Mouse (Mus musculus) embryo, embryonic 11.5 days (tissue): Measurements from ENCODE around the gene Gm20671.
"Not testable (repeated sequence)": the region's sequence is repeated elsewhere in the genome, so short reads cannot be mapped to it uniquely, and the experiment has no call there.

Source experiments
- DNase-seq: peaks from one replicate; pipeline ENCODE4 v3.0.0-alpha.2; 2012; ENCODE audit warnings: low read depth, low spot score

The Gm20671 gene

DNA sequence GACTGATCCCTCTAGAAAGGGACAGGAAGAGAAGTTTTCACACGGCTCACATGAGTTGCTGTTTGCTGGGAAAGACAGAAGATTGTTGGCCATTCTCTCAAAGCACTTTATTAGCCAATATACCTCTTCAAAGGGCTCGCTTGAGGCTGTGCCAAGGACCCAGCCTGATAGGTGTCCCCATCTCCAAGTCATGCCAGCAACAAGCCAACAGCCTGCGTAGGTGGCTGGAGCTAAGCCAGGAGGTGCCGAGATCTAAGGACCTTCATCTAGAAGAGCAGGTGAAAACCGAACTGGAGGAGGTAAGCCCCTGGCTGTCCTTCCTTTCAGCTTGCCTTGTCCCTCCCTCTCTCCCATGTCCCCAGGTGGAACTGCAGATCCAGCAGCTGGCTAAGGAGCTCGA is 91.1 kb downstream of the Gm20671 start:
- no peak for DNase-seq

DNA sequence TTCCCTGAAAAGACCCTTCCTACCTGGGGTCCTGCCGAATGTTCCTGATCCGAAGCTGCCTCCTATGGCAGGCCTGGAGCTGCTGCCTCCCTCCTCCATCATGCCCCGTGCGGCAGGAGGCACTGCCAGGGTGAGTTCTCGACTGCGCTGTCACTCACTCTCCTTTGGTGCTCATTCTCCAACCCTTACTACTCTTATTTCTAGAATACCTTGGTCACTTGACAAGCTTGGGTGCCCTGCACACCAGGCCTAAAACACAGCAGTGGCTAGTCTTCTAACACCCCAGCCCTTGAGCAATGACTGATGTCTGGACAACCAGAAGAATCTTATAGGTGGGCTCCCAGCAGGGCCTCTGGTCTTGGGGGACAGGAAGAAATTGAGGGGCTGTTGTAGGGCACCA is 93.0 kb downstream of the Gm20671 start:
- not testable (repeated sequence) for DNase-seq

DNA sequence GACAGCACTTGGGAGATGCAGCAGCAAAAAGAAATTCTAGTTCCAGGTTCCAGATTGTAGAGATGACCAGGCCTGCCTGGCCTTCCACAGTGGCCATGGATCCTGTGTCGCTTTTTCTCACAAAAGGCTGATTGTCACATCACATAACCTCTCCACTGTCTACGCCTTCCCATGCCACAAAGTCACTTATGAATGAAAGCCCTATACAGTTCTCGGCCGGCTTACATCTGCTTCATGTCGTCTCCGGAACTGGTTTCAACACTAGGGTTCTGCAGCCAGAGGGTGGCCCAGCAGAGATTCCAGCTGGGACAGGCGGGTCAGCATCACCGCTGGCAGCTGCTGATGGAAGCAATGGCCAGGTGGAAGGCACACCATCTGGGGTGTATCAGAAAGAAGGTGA is 98.1 kb downstream of the Gm20671 start:
- no peak for DNase-seq

DNA sequence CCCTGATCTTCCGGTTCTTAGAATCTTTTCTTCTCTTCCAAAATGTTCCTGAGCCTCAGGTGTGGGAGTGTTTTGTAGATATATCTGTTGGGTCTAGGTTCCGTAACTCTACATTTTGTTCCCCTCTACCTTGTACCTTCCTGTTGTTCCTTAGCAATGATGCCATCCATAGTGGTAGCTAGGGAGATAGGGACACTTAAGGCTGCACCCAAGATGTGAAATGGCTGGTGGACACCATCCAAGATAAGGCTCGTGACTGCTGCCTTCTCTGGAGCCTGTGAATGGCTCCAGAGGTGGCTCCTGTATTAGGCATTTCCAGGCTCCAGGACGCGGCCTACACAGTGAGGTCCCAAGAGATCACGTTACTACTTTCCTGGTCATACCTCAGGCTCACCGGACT is 98.6 kb downstream of the Gm20671 start:
- no peak for DNase-seq

GRCm38 (mm10) chr5:32725397-32725796 is 101.5 kb downstream of the Gm20671 start:
- DNase-seq = not testable (repeated sequence)

GRCm38 (mm10) chr5:32723981-32724380 is 102.9 kb downstream of the Gm20671 start:
- DNase-seq = no peak

GRCm38 (mm10) chr5:32722711-32723110 is 104.2 kb downstream of the Gm20671 start:
- not testable (repeated sequence) for DNase-seq

DNA sequence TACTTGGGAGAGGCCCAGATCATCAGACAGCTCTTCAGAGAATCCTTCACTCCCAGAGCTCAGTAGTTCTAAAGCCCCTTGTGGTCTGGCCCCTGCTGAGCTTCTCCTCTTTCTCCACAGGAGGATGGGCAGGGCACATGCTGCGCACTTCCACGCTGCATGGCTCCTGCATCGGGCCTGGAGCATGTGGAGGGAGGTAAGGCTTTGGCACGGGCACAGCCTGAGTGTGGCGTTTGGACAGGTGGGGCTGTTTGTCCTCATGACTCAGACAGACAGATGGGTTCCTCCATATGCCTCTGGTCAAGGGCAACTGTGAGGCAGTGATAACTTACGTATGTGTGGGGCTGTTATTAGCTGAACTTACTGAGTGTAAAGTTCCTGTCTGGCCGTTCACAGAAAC is 104.6 kb downstream of the Gm20671 start:
- DNase-seq = no peak

DNA sequence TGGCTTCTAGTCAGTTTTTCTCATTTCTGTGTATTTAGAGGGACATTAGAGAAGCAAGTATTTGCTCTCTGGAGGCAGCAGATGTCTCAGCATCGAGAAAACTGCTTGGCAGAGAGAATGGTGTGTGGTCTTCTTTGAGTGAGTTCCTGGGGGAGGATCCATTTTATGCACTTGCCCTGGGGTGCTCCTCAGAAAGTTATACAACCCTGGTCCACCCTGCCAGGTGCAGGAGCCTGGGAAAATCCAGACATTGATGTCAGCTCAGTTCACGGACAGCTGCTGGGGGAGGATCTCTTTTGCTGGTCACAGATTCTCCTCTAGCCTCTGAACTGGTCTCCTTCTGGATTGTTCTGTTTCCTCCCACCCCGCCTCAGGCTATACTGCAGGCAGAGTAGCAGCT is 105.6 kb downstream of the Gm20671 start:
- DNase-seq = no peak

DNA sequence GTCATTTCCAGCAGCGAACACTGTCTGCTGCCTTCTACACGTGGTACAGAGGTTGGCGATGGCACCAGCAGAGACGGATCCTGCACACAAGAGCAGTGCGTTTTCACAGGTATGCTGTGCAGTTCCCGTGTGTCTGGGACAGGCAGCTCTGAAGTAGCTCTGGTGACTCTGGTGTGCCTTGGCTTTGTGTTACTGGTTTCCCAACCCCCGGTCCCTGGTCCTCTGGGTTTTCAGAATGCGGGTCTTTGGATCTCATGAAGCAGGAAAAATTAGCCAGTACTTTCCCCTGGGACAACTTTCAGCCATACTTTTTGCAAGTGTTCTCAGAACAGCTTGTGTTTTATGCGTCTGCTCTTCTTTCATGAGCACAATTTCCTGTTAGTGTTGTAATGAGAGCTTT is 106.5 kb downstream of the Gm20671 start:
- DNase-seq = no peak

- DNase-seq = no peak
Measured at GRCm38 (mm10) chr5:32718916-32719315, 108.0 kb downstream of the Gm20671 start.

- DNase-seq = no peak
Measured at GRCm38 (mm10) chr5:32717726-32718125, 109.2 kb downstream of the Gm20671 start.

DNA sequence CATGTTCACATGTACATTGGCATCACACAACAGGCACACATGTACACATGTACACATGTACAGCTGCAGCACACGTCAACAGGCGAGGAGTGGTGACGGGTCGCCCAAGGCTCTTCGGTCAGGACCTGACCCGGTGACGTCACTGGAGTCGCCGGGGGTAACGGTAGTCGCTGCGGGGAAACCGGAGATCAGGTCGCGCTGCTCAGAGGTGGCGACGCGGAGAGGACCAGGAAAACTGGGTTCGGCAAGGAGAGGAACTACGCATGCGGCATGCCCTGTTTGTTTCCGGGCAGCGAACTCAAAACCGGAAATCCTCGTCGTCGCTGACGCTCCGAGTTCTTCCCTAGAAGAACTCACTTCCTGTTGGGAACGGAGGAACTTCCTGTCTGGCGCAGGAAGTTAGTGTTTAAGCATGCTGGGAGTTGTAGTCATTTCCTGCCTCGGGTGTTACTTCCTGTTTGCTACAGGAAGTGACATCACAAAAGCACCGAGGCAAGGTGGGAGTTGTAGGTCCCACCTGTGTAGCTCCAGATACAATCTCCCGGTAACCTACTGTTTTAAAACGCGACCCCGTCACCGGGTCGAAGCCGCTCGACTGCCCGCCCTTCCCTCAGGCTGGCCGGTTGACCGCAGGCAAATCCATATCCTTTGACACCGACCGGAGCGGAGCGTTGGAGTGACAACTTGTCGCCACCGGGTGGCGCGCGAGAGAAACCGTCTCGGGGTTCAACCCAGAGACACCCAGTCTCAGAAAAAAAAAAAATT is 113.0 kb downstream of the Gm20671 start:
- peak; percentile 92 for DNase-seq

DNA sequence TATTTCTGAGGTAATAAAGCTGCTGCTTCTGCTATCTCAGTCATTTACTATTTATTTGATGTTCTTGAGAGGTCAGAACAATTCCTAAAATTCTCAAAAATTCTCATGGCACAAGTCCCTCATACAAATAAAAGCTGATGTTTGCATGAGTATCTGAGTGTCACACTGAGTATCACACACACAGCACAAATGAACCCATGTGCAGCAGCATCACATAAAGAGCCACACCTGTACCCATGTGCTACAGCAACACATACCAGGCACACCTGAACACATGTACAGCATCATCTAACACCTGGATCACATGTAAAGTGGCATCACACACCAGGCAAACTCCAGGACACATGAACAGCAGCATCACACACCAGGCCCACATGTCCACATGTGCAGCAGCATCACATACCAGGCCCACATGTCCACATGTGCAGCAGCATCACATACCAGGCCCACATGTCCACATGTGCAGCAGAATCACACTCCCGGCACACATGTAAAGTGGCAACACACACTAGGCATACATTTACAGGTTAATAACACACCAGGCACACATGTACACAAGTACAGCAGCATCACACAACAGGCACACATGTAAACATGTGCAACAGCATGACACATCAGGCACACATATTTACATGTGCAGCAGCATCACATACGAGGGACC is 113.7 kb downstream of the Gm20671 start:
- no peak for DNase-seq

DNA sequence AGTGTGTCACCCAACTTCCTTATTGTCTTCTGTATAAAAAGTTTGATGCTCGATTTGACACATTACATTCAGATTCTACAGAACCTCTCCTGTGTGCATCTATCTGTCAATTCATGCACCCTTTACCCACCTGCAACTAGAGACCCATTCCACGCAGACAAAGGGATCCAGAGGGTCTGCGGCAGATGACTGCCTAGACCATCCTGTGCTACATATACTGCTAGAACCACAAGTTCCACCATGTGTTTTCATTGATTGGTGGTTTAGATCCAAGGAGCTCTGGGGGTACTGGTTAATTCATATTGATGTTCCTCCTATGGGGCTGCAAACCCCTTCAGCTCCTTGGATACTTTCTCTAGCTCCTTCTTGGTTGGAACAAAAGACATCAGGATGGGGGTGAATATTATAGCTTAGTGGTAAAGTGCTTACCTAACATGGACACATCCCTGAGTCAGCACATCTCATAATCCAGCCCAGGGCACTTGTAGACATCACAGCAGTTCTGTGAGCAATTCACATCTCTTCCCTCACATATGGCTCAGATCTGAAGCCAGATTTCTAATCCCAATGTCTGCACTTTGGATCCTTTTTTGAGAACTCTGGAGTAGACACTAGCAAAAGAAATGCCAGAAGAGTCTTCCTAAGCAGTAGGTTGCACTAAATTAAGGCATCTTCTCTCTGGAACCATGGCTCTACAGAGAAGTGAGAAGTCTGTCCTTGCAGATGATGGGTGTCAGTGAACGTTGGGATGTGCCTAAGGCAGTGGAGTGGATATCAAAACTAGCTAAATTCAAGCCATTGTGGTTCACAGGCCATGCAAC is 114.5 kb downstream of the Gm20671 start:
- DNase-seq = no peak

- DNase-seq = no peak
Measured at GRCm38 (mm10) chr5:32711485-32711884, 115.4 kb downstream of the Gm20671 start.

DNA sequence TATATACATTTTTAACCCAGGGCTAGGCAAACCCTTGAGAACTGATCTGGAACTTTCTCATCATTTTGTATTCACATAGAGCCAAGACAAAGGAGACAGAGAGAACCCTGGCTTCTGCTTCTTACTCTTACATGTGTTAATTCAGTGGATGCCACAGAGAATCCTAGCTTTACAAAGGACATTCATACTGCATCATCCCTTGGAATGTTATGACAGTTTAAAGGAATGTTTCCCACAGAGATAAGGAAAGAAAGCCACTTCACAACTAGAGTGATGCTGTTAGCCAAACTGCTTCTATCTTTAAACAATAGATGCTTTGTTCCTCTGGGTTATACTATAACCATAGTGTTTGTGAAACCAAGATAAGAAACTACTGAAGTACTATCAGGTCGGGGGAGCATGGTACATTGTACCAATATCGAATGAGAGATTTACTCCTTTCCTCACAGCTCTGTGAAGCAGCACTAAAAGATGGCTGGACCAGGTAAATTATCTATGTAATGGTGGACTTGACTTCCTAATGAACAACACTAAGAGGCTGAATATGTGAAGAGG is 120.6 kb downstream of the Gm20671 start:
- no peak for DNase-seq

DNA sequence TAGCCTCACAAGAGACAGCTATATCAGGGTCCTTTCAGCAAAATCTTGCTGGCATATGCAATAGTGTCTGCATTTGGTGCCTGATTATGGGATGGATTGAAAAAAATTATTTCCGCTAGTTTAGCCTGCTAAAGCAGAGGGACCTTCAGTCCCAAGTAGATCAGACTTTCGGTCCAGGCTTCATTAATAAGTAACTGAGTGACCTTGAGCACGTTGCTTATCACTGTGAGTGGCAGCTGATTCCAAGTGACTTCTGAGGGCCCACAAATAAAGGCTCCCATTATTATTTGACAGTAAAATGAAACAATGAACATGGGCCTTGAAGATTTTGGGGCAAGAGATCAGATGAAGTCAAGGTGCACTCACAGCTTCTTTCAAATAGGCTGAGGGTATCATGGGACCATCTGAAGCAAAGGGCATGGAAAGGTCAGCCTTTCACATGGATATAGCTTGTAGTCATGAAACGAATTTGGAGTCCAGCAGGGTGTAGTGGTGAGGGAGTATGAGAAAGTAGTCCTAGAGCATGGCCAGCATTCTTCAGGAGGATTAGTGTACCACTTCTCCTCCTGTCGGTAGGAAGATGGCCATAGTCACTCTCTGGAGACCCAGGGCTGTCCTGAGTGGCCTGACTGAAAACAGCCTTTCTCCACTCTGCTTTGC is 129.6 kb downstream of the Gm20671 start:
- no peak for DNase-seq

DNA sequence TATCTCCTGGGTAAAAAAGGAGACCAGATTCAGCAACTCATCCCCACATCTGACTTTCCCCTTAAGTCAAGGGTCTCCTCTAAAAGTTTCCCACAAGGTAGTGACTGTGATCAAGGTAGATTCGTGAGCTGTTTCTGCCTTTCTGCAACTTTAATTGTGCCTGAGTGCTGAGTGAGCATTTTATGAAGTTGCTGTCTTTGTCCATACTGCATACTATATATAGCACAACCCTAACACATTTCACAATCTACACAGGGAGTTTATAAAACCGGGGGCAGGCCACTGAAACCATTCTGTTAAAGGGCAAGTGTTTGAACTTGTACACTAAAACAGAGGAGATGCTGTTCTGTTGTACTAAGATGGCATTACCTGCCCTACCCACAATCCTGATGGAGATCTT is 133.5 kb downstream of the Gm20671 start:
- no peak for DNase-seq
